Mouse (Mus musculus): ENCODE measurements around the gene Gm27021. TPM values are rescaled to one million over a fixed set of nuclear protein-coding genes. Genes with fewer than 3 reads are reported as not detected.

Gm27021 gene
- polyA plus RNA-seq (2016; fragmentation: Nextera tagmentation; extraction: Ambion mirVana): 3.2 and 4.0 TPM in 2 replicates

DNA sequence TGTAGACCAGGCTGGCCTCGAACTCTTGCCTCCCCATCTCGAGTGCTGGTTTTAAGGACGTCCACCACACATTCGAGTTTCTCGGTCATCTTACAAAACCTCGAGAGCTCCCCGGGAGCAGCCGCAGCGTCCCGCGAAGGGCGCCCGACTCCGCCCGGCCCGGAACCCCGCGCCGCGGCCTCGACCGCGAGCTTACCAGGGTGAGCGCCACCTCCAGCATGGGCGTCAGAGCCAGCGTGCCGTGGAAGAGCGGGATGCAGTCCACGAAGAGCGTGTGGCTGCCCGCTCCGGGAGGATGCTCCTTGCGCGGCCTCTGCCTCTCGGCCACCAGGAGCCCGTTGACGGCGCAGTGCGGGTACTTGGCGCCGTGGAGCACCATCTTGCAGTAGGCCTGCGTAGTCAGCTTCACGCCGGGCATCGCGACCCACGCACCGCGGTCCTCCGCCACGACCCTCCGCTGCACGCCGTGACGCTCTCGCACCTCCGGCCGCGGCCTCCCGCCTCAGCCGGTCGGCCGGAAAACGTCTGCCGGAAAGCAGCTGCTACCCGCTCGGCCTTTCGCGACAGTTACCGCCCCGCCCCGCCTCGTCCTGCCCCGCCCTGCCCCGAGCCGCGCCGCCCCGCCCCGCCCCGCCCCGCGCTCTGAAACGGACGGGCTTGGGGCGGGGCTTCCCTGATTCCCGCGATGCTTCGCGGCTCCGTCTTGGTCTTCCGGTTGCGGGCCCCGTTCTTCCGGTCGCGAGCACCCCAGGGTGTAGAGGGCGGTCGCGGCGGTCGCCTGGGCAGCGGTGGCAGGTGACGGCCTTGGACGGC is at the start of gene Gm27021, which contains the start of gene Cox4i1:
Gm27021 (minus strand) TSS at position 519 of the 813 bp plus-strand sequence.
Cox4i1 (plus strand) TSS at position 662 of the 813 bp plus-strand sequence.
- Histone ChIP-seq H3K4me3 (peak within 1 kb of the TSS; percentile 97), H3K4me1 (replicated peaks) (peaks cover 76% of the 10 kb centered on the region), H3K36me3 (peaks cover 51% of the 10 kb centered on the region), H3K27ac (peak within 1 kb of the TSS; percentile 96), H3K9me3 (no peaks in the 10 kb centered on the region), H3K27me3 (ENCODE audit: insufficient read depth, poor library complexity, severe bottlenecking) (no peaks in the 10 kb centered on the region)
- peak; percentile 97 for DNase-seq (ENCODE audit: low spot score)
- WGBS: under 1% methylated on average over 105 of the region's 105 CpGs

DNA sequence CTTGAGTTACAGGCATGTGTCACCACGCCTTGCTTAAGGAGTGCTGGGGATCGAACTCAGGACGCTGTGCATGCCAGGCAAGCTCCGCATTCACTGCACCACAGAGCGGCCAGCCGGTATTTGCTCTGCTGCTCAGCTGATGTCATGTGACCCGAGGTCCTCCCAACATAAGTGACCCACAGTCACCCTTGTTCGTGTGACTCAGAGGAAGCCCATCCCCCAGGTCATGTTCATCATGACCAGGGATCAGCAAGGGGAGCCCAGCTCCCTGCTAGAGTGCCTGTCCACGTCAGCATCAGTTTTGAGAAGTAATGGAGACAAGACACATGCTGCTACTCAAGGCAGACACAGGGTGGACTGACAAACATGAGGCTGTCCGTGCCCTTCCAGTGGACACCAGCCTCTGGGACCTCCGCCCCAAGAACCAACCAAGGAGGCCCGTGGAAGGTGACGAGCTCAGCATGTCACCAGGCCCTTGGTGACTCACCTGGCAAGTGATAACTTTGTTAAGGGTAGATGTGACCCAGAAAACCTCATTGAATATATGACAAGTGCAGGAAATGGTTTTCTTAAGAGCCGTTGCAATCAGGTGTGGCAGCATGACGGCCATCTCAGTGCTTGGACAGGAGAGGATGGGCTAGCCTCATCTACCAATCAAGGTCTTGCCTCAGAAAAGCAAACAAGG is 48.3 kb upstream of the Gm27021 start:
- WGBS: 84% methylated on average over 15 of the region's 15 CpGs
- H3K4me1 ChIP-seq (replicated peaks): 0 out of 2 replicates have a peak, but pooled peaks cover 4% of the 10 kb centered on the region
- DNase-seq (ENCODE audit: low spot score): no peak
- H3K36me3 ChIP-seq: no peaks in the 10 kb centered on the region
- no peak overlapping the region for H3K27ac ChIP-seq
- H3K27me3 ChIP-seq (ENCODE audit: insufficient read depth, poor library complexity, severe bottlenecking): no peaks in the 10 kb centered on the region; the same call in 1 of the 2 replicates
- H3K9me3 ChIP-seq: no peaks in the 10 kb centered on the region
- H3K4me3 ChIP-seq: no peak overlapping the region

- H3K9me3 ChIP-seq: no peaks in the 10 kb centered on the region
- DNase-seq (ENCODE audit: low spot score): no peak
- no peaks in the 10 kb centered on the region; the same call in 1 of the 2 replicates for H3K27me3 ChIP-seq (ENCODE audit: insufficient read depth, poor library complexity, severe bottlenecking)
- WGBS: 78% methylated on average over 6 of the region's 6 CpGs
- H3K4me1 ChIP-seq (replicated peaks): 0 out of 2 replicates have a peak, but pooled peaks cover 4% of the 10 kb centered on the region
- no peak overlapping the region for H3K4me3 ChIP-seq
- no peak overlapping the region for H3K27ac ChIP-seq
- no peaks in the 10 kb centered on the region for H3K36me3 ChIP-seq
These were observed 47.3 kb upstream of the Gm27021 start for GRCm38 (mm10) chr8:120715200-120715599.

DNA sequence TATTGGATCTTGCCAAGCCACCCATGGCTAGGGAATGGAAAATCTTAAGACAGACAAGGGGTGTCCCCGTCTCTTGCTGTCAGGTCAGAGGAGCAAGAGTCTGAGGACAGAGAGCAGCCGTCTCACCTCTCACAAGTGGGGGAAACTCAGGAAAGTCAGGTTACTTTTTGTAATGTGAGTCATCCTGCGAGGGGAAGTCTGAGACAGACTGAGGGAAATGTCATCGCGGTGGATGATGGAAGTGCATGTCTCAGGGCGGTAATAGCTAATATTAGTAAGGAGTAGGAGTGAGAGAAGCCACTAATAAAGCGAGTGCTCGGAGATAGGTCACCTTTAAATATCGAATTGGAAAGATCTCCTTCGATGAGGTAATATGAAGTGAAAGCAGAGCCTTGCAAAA is 41.3 kb upstream of the Gm27021 start:
- no peaks in the 10 kb centered on the region for H3K36me3 ChIP-seq
- H3K27ac ChIP-seq: no peak overlapping the region
- H3K27me3 ChIP-seq (ENCODE audit: insufficient read depth, poor library complexity, severe bottlenecking): peaks cover 4% of the 10 kb centered on the region; the same call in 1 of the 2 replicates
- no peak overlapping the region for H3K4me3 ChIP-seq
- 86% methylated on average over 10 of the region's 10 CpGs for WGBS
- no peaks in the 10 kb centered on the region for H3K9me3 ChIP-seq
- no peak for DNase-seq (ENCODE audit: low spot score)
- H3K4me1 ChIP-seq (replicated peaks): peaks cover 4% of the 10 kb centered on the region; the same call in 1 of the 2 replicates

- WGBS: 80% methylated on average over 3 of the region's 3 CpGs
- H3K27ac ChIP-seq: no peak overlapping the region
These were observed 38.3 kb upstream of the Gm27021 start for GRCm38 (mm10) chr8:120706193-120706592.

DNA sequence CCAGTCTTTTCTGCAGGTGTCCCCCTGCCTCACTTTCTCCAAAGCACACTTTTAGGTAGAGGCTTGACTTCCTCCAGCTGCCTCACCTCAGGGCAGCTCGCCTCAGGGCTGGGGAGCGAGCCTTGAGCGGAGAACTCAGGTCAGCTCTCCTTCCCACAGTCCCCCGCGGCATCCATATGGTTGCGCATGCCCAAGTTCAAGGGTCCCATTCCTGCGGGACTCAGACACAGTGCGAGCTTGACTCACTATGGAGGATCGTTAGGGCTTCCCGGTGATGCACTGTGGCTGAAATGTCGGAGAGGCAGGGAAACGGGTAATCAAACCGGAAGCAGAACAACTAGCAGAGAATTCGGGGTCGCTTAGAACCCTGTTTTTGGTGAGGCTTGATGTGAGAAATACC is 37.3 kb upstream of the Gm27021 start:
- WGBS: 87% methylated on average over 15 of the region's 15 CpGs
- Histone ChIP-seq H3K27ac (no peak overlapping the region), H3K4me3 (no peak overlapping the region), H3K4me1 (replicated peaks) (peaks cover 13% of the 10 kb centered on the region), H3K36me3 (no peaks in the 10 kb centered on the region), H3K27me3 (ENCODE audit: insufficient read depth, poor library complexity, severe bottlenecking) (peaks cover 10% of the 10 kb centered on the region; the same call in 1 of the 2 replicates), H3K9me3 (no peaks in the 10 kb centered on the region)
- DNase-seq (ENCODE audit: low spot score): no peak

More at GRCm38 (mm10) chr8:120706193-120706592, 38.3 kb upstream of the Gm27021 start:
- Histone ChIP-seq H3K36me3 (no peaks in the 10 kb centered on the region), H3K9me3 (no peaks in the 10 kb centered on the region), H3K4me1 (replicated peaks) (peaks cover 13% of the 10 kb centered on the region), H3K27me3 (ENCODE audit: insufficient read depth, poor library complexity, severe bottlenecking) (peaks cover 10% of the 10 kb centered on the region; the same call in 1 of the 2 replicates), H3K4me3 (no peak overlapping the region)
- no peak for DNase-seq (ENCODE audit: low spot score)

DNA sequence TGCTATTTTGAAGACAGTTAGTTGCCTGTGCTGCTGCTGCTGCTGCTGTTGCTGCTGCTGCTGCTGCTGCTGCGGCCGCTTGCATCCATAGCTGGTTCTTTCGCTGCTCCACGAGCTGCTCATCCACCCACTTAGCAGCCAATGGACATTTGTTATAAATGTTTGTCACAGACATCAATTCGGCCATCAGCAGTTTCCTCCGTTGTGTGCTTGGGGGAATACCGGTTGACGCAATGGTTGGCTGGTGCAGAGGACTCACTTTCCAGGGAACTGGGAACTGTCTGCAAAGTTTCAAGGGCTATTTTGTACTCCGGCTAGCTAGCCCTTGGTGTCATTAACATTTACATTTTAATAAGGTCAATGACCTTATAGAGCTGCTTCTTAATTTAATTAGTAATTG is 36.3 kb upstream of the Gm27021 start:
- WGBS: 87% methylated on average over 9 of the region's 9 CpGs
- Histone ChIP-seq H3K4me3 (no peak overlapping the region), H3K9me3 (no peaks in the 10 kb centered on the region), H3K36me3 (no peaks in the 10 kb centered on the region), H3K27ac (no peak overlapping the region), H3K27me3 (ENCODE audit: insufficient read depth, poor library complexity, severe bottlenecking) (peaks cover 10% of the 10 kb centered on the region; the same call in 1 of the 2 replicates), H3K4me1 (replicated peaks) (peaks cover 17% of the 10 kb centered on the region)
- no peak for DNase-seq (ENCODE audit: low spot score)

DNA sequence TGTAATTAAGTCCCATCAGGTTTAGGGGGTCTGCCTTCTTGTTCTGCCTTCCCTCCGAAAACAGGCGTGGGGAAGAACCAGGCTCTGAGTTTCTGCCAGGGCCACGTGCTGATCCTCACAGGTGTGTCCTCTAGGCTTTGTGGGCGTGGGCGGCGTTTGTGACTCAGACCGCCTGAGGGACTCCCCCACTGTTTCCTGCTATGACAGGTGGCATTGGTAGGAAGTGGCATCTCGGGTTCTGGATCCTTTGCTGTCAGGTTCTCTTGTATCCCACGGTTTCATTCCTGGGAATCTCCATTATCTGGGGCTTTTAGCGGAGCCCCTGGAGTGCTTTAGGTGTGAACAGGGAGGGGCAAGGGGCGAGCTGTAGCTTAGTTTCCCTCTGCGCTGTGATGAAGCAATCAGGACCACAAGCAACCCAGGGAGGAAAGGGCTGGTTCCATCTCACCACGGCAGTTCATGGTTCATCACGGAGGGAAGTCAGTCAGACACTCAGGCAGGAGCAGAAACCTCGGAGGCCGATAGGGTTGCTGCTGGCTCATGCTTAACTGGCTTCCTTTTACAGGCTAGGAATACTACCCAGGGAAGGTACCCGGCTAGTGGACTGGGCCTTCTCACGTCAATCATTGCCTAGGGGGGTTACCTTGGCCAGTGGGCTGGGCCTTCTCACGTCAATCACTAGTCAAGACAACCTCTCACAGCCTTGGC is 34.0 kb upstream of the Gm27021 start:
- H3K4me3 ChIP-seq: no peak overlapping the region
- 64% methylated on average over 19 of the region's 19 CpGs for WGBS
- H3K9me3 ChIP-seq: 0 out of 2 replicates have a peak, but pooled peaks cover 3% of the 10 kb centered on the region
- H3K4me1 ChIP-seq (replicated peaks): peaks cover 20% of the 10 kb centered on the region
- H3K27ac ChIP-seq: no peak overlapping the region
- DNase-seq (ENCODE audit: low spot score): no peak
- no peaks in the 10 kb centered on the region for H3K36me3 ChIP-seq
- 0 out of 2 replicates have a peak, but pooled peaks cover 6% of the 10 kb centered on the region for H3K27me3 ChIP-seq (ENCODE audit: insufficient read depth, poor library complexity, severe bottlenecking)

DNA sequence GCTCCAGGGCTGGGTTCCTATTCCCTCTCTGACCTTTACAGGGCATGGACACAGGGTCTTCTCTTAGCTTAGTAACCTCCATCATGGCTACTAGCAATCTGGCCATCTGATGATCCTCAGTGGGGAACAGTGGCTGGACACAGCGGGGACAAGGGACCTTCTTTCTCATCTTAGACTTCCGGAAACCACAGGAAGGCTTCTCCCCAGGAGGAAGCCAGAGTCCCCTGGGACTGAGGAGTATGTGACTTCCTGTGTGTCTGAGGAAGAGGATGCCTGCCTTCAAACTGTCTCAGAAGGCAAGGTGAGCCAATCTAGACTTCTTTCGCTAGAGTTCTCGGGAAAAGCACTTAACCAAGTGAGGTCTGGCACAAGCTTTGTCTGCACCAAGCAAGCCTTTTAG is 32.2 kb upstream of the Gm27021 start:
- Histone ChIP-seq H3K4me1 (replicated peaks) (peaks cover 24% of the 10 kb centered on the region), H3K4me3 (no peak overlapping the region), H3K27me3 (ENCODE audit: insufficient read depth, poor library complexity, severe bottlenecking) (0 out of 2 replicates have a peak, but pooled peaks cover 6% of the 10 kb centered on the region), H3K36me3 (no peaks in the 10 kb centered on the region), H3K27ac (no peak overlapping the region), H3K9me3 (0 out of 2 replicates have a peak, but pooled peaks cover 3% of the 10 kb centered on the region)
- 89% methylated on average over 4 of the region's 4 CpGs for WGBS
- DNase-seq (ENCODE audit: low spot score): no peak

- Histone ChIP-seq H3K9me3 (0 out of 2 replicates have a peak, but pooled peaks cover 3% of the 10 kb centered on the region), H3K4me3 (no peak overlapping the region), H3K4me1 (replicated peaks) (peaks cover 23% of the 10 kb centered on the region), H3K27me3 (ENCODE audit: insufficient read depth, poor library complexity, severe bottlenecking) (peaks cover 8% of the 10 kb centered on the region; the same call in 1 of the 2 replicates), H3K36me3 (no peaks in the 10 kb centered on the region), H3K27ac (no peak overlapping the region)
- no peak for DNase-seq (ENCODE audit: low spot score)
- 79% methylated on average over 2 of the region's 2 CpGs for WGBS
These were observed 31.7 kb upstream of the Gm27021 start for GRCm38 (mm10) chr8:120699565-120699964.

GRCm38 (mm10) chr8:120699079-120699478 is 31.2 kb upstream of the Gm27021 start:
- Histone ChIP-seq H3K27me3 (ENCODE audit: insufficient read depth, poor library complexity, severe bottlenecking) (peaks cover 11% of the 10 kb centered on the region; the same call in 1 of the 2 replicates), H3K4me3 (no peak overlapping the region), H3K27ac (no peak overlapping the region), H3K4me1 (replicated peaks) (peaks cover 21% of the 10 kb centered on the region), H3K36me3 (no peaks in the 10 kb centered on the region), H3K9me3 (0 out of 2 replicates have a peak, but pooled peaks cover 3% of the 10 kb centered on the region)
- no peak for DNase-seq (ENCODE audit: low spot score)
- 82% methylated on average over 6 of the region's 6 CpGs for WGBS

DNA sequence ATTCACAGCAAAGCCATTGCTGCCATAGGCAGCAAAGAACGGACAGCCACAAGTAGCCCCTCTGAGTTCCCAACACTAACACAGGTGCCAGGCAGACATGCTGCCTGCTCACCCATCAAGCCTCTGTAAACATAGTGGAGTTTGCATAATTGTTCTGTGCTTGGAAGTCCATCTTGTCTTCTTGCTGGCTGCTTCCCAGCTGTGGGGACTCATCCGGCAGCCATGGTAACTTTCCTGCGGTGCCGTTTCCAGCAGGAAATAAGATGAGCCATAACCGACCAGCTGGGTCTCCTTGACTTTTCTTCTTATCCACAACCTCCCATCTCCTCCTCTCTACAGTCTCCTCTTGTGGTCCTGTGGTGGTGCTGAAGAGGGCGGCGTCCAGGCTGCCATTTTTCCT is 30.5 kb upstream of the Gm27021 start:
- WGBS: 93% methylated on average over 7 of the region's 7 CpGs
- Histone ChIP-seq H3K9me3 (0 out of 2 replicates have a peak, but pooled peaks cover 3% of the 10 kb centered on the region), H3K4me1 (replicated peaks) (peaks cover 22% of the 10 kb centered on the region), H3K36me3 (no peaks in the 10 kb centered on the region), H3K27me3 (ENCODE audit: insufficient read depth, poor library complexity, severe bottlenecking) (peaks cover 11% of the 10 kb centered on the region; the same call in 1 of the 2 replicates), H3K27ac (no peak overlapping the region), H3K4me3 (no peak overlapping the region)
- DNase-seq (ENCODE audit: low spot score): no peak

Data from hindbrain, embryonic 10.5 days (tissue).